Mouse (Mus musculus) forebrain, embryonic 11.5 days (tissue): ENCODE measurements around the gene Mok. TPM values are rescaled to one million over a fixed set of nuclear protein-coding genes. Genes with fewer than 3 reads are reported as not detected.

Experiments
- ATAC-seq: fragments of 200-750 bp; cut with Nextera tagmentation; replicated peaks from 2 replicates; pipeline ENCODE4 v1.8.0; 2017; ENCODE audit warnings: moderate TSS enrichment; ENCODE audit not compliant: low FRiP score
- DNase-seq: peaks from one replicate; pipeline ENCODE4 v3.0.0-alpha.2; 2017; ENCODE audit warnings: low spot score
- H3K27ac ChIP-seq: fragments of 300-500 bp; sonication (generic); 2 replicates; pipeline ENCODE4 v1.5.1; 2014; ENCODE audit warnings: low read depth, low read length
- H3K27me3 ChIP-seq: fragments of 300-500 bp; sonication (generic); 2 replicates; pipeline ENCODE4 v1.6.1; 2014; ENCODE audit warnings: mild to moderate bottlenecking, low read length, mixed read lengths; ENCODE audit not compliant: control insufficient read depth, insufficient read depth
- H3K36me3 ChIP-seq: fragments of 300-500 bp; sonication (generic); 2 replicates; pipeline ENCODE4 v1.6.1; 2014; ENCODE audit warnings: mild to moderate bottlenecking, low read length, moderate library complexity, mixed read lengths; ENCODE audit not compliant: control insufficient read depth, insufficient read depth
- H3K4me1 ChIP-seq: fragments of 300-500 bp; sonication (generic); replicated peaks from 2 replicates; pipeline ENCODE4 v1.6.1; 2014; ENCODE audit warnings: low read length, mixed read lengths; ENCODE audit not compliant: control insufficient read depth, insufficient read depth
- H3K4me2 ChIP-seq: fragments of 300-500 bp; sonication (generic); 2 replicates; pipeline ENCODE4 v1.6.1; 2014; ENCODE audit warnings: low read depth, mild to moderate bottlenecking, low read length, moderate library complexity, mixed read lengths; ENCODE audit not compliant: severe bottlenecking
- H3K4me3 ChIP-seq: fragments of 300-500 bp; sonication (generic); 2 replicates; pipeline ENCODE4 v1.5.1; 2014; ENCODE audit warnings: low read depth, low read length
- H3K9ac ChIP-seq: fragments of 300-500 bp; sonication (generic); 2 replicates; pipeline ENCODE4 v1.6.1; 2014; ENCODE audit warnings: low read length
- H3K9me3 ChIP-seq: fragments of 300-500 bp; sonication (generic); 2 replicates; pipeline ENCODE4 v1.6.1; 2016; ENCODE audit warnings: low read length, mixed read lengths; ENCODE audit not compliant: control insufficient read depth
- WGBS: fragments of 180-500 bp; shearing (Covaris S2); extraction: QIAGEN DNeasy Blood & Tissue Kit; methylation state at CpG from one replicate; pipeline ENCODE4 v1.1.7; 2014; 5-methylcytosine and 5-hydroxymethylcytosine counted together
- polyA plus RNA-seq: library from polyadenylated mRNA; unstranded; fragments of >200 nt; fragmentation: Nextera tagmentation; extraction: Ambion mirVana; gene quantifications from 2 replicates; pipeline ENCODE4 v1.2.1, GENCODE M21; 2014

The Mok gene
- polyA plus RNA-seq, 1 experiment from 2014 or later = 12.5 TPM

GRCm38 (mm10) chr12:110779296-110779695 is 61.4 kb downstream of the Mok start:
- no peak for ATAC-seq
- Histone ChIP-seq H3K9ac (no peak overlapping the region), H3K27ac (no peak overlapping the region), H3K4me3 (no peak overlapping the region), H3K27me3 (no peaks in the 10 kb centered on the region), H3K4me2 (no peak overlapping the region), H3K4me1 (no peaks in the 10 kb centered on the region), H3K9me3 (no peaks in the 10 kb centered on the region), H3K36me3 (no peaks in the 10 kb centered on the region)
- 85% methylated on average over 7 of the region's 7 CpGs for WGBS
- DNase-seq = no peak

- no peaks in the 10 kb centered on the region for H3K4me1 ChIP-seq
- 88% methylated on average over 5 of the region's 5 CpGs for WGBS
- no peak overlapping the region for H3K9ac ChIP-seq
- no peak overlapping the region for H3K27ac ChIP-seq
- no peak for DNase-seq
- no peaks in the 10 kb centered on the region for H3K27me3 ChIP-seq
- no peaks in the 10 kb centered on the region for H3K9me3 ChIP-seq
- no peaks in the 10 kb centered on the region for H3K36me3 ChIP-seq
- no peak for ATAC-seq
- H3K4me2 ChIP-seq = no peak overlapping the region
- H3K4me3 ChIP-seq = no peak overlapping the region
Measured at GRCm38 (mm10) chr12:110777853-110778252, 62.9 kb downstream of the Mok start.

GRCm38 (mm10) chr12:110775628-110776426 is 64.9 kb downstream of the Mok start:
- DNase-seq = no peak
- 89% methylated on average over 5 of the region's 5 CpGs for WGBS
- H3K4me1 ChIP-seq = no peaks in the 10 kb centered on the region
- H3K36me3 ChIP-seq = no peaks in the 10 kb centered on the region; the same call in 1 of the 2 replicates
- H3K4me3 ChIP-seq = no peak overlapping the region
- H3K27ac ChIP-seq = no peak overlapping the region
- no peak overlapping the region for H3K4me2 ChIP-seq
- ATAC-seq = no peak
- no peaks in the 10 kb centered on the region for H3K27me3 ChIP-seq
- H3K9ac ChIP-seq = no peak overlapping the region
- no peaks in the 10 kb centered on the region for H3K9me3 ChIP-seq

- 96% methylated on average over 6 of the region's 6 CpGs for WGBS
- Histone ChIP-seq H3K4me2 (no peak overlapping the region), H3K27me3 (no peaks in the 10 kb centered on the region)
Measured at GRCm38 (mm10) chr12:110771961-110772360, 68.8 kb downstream of the Mok start.

GRCm38 (mm10) chr12:110770479-110771247 is 70.1 kb downstream of the Mok start:
- Histone ChIP-seq H3K27ac (no peak overlapping the region), H3K36me3 (no peaks in the 10 kb centered on the region; the same call in 1 of the 2 replicates), H3K9me3 (no peaks in the 10 kb centered on the region), H3K27me3 (no peaks in the 10 kb centered on the region), H3K9ac (no peak overlapping the region), H3K4me2 (no peak overlapping the region), H3K4me1 (no peaks in the 10 kb centered on the region), H3K4me3 (no peak overlapping the region)
- 94% methylated on average over 10 of the region's 10 CpGs for WGBS
- DNase-seq (no peak), ATAC-seq (no peak)

More at GRCm38 (mm10) chr12:110771961-110772360, 68.8 kb downstream of the Mok start:
- Histone ChIP-seq H3K36me3 (no peaks in the 10 kb centered on the region; the same call in 1 of the 2 replicates), H3K9me3 (no peaks in the 10 kb centered on the region), H3K4me1 (no peaks in the 10 kb centered on the region), H3K4me3 (no peak overlapping the region), H3K9ac (no peak overlapping the region), H3K27ac (no peak overlapping the region)
- DNase-seq (no peak), ATAC-seq (no peak)

GRCm38 (mm10) chr12:110769660-110770297 is 71.0 kb downstream of the Mok start:
- Histone ChIP-seq H3K4me1 (no peaks in the 10 kb centered on the region), H3K9me3 (no peaks in the 10 kb centered on the region), H3K4me3 (no peak overlapping the region), H3K9ac (no peak overlapping the region), H3K4me2 (no peak overlapping the region), H3K27ac (no peak overlapping the region), H3K36me3 (no peaks in the 10 kb centered on the region; the same call in 1 of the 2 replicates), H3K27me3 (no peaks in the 10 kb centered on the region)
- ATAC-seq (no peak), DNase-seq (no peak)
- 76% methylated on average over 6 of the region's 6 CpGs for WGBS

GRCm38 (mm10) chr12:110768562-110768961 is 72.2 kb downstream of the Mok start:
- H3K9ac ChIP-seq = no peak overlapping the region
- no peak overlapping the region for H3K4me2 ChIP-seq
- H3K4me1 ChIP-seq = no peaks in the 10 kb centered on the region
- H3K27me3 ChIP-seq = no peaks in the 10 kb centered on the region
- ATAC-seq = no peak
- no peak overlapping the region for H3K27ac ChIP-seq
- H3K4me3 ChIP-seq = no peak overlapping the region
- DNase-seq = no peak
- no peaks in the 10 kb centered on the region; the same call in 1 of the 2 replicates for H3K36me3 ChIP-seq
- no peaks in the 10 kb centered on the region for H3K9me3 ChIP-seq

GRCm38 (mm10) chr12:110764531-110764930 is 76.2 kb downstream of the Mok start:
- Histone ChIP-seq H3K4me2 (no peak overlapping the region), H3K27me3 (no peaks in the 10 kb centered on the region), H3K9me3 (no peaks in the 10 kb centered on the region), H3K27ac (no peak overlapping the region), H3K4me3 (no peak overlapping the region), H3K4me1 (no peaks in the 10 kb centered on the region), H3K9ac (no peak overlapping the region), H3K36me3 (no peaks in the 10 kb centered on the region)
- ATAC-seq (no peak), DNase-seq (no peak)
- WGBS = 93% methylated on average over 5 of the region's 5 CpGs
